Mouse (Mus musculus): ENCODE measurements around the gene Cox8b. TPM values are rescaled to one million over a fixed set of nuclear protein-coding genes. Genes with fewer than 3 reads are reported as not detected.

Gene Cox8b
- polyA plus RNA-seq, 1 experiment from 2014 or later = not detected

DNA sequence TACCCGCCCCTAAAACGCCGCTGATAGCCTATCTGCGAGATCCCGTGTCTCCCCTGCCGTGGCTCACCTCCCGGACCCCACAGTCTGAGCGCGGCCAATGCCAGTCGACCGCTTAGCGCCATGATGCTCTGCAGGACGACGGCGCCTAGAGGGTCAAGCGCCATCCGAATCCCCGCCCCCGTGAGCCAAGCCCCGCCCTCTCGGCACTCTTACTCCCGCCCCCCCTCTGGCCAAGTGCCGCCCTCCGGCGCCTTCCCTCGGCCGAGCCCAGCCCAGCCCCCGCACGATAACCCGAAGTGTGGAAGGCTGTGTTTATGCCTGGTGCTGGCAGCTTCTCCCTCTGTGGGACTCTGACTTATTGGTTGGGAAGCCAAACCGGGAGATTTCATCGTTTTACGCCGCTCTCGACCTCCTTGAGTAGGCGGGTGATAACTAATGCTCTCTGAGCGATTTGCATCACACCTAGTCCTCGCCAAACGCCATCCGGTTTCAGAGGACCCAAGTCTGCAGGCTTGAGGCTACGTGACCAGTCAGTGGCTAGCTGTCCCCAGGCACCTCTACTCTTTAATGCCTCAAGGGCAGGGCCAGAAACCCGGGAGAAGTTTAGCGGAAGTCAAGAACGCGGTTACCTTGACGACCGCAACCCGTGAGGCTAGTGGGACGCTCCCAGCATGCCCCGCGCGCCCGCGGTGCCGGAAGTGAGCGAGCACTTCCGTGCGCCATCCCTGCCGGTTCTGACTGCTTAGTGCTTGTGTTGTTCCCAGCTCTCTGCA is 18.4 kb downstream of the Cox8b start, which contains the start of the genes Psmd13 and Sirt3:
Gene Psmd13 (plus strand): TSS at position 273 of the 773 bp plus-strand sequence.
Gene Sirt3 (minus strand): TSS at position 614 of the 773 bp plus-strand sequence.
- ATAC-seq (ENCODE audit: low FRiP score) = peak; percentile 96
- peaks cover 17% of the 10 kb centered on the region for H3K4me1 ChIP-seq
- WGBS = under 1% methylated on average over 57 of the region's 59 CpGs
- no peaks in the 10 kb centered on the region for H3K27me3 ChIP-seq
- H3K27ac ChIP-seq = peak within 1 kb of the TSS; percentile 84
- H3K36me3 ChIP-seq (replicated peaks) = peaks cover 21% of the 10 kb centered on the region
- H3K9ac ChIP-seq = peak within 1 kb of the TSS; percentile 83
- H3K4me3 ChIP-seq (replicated peaks) = peak within 1 kb of the TSS; percentile 95
- peak within 1 kb of the TSS; percentile 66 for H3K4me2 ChIP-seq
- H3K9me3 ChIP-seq = no peaks in the 10 kb centered on the region

DNA sequence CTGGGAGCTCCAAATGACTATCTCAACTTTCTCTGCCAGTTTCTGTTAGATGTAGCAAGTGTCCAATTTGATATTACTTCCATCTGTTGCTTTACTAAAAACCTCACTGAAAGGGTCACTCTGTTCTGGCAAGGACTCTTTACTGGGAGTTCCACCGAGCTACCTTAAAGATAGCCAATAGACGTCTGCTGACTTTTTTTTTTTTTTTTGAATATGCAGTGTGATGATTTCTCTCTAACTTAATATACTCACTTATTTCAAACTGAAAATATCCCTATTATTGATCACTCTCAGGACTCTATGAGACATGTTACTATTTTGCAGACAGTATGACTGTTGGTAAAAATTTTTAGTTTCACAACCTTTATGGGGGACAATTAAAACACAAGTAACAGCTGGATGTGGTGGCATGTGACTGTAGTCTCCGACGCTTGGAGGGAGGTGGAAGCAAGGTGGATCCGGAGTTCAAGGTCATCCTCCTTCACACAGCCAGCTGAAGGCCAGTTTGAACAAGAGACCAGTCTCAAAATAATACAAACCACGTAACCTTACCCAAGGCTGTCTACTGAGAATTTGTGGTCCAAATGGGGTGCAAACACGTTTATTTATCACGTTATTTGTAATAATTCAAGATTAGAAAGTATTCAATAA is 19.3 kb downstream of the Cox8b start:
- H3K36me3 ChIP-seq (replicated peaks) = peaks cover 20% of the 10 kb centered on the region
- 32% methylated on average over 8 of the region's 8 CpGs for WGBS
- H3K27ac ChIP-seq = no peak overlapping the region
- H3K4me1 ChIP-seq = peaks cover 17% of the 10 kb centered on the region
- no peaks in the 10 kb centered on the region for H3K9me3 ChIP-seq
- H3K4me2 ChIP-seq = peak overlapping the region; percentile 66
- H3K27me3 ChIP-seq = no peaks in the 10 kb centered on the region
- H3K9ac ChIP-seq = peak overlapping the region; percentile 83
- peak overlapping the region; percentile 95 for H3K4me3 ChIP-seq (replicated peaks)
- no peak for ATAC-seq (ENCODE audit: low FRiP score)

DNA sequence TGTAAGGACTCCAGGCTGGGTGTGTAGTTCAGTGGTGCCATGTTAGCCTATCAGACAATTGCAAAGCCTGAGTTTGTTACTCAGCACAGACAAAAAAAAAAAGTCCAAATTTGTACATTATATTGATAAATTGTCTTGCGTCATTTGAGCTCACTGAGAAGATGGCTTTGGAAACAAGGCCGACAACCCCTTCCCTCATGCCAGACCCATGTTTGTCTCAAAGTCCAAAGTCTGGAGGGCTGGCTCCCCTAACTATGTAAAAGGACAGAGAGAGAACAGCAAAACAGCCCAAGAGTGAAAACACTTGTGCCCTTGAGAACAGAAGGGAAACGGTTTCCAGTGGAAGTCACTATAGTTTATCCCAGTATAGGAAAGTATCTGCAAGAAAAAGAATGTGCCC is 19.8 kb downstream of the Cox8b start:
- no peaks in the 10 kb centered on the region for H3K27me3 ChIP-seq
- H3K9me3 ChIP-seq = no peaks in the 10 kb centered on the region
- H3K4me3 ChIP-seq (replicated peaks) = no peak overlapping the region
- no peak overlapping the region for H3K9ac ChIP-seq
- peaks cover 22% of the 10 kb centered on the region for H3K36me3 ChIP-seq (replicated peaks)
- ATAC-seq (ENCODE audit: low FRiP score) = no peak
- H3K4me1 ChIP-seq = peaks cover 17% of the 10 kb centered on the region
- WGBS = 91% methylated on average over 3 of the region's 3 CpGs
- H3K27ac ChIP-seq = no peak overlapping the region
- peak overlapping the region; percentile 66; the same call in 1 of the 2 replicates for H3K4me2 ChIP-seq

DNA sequence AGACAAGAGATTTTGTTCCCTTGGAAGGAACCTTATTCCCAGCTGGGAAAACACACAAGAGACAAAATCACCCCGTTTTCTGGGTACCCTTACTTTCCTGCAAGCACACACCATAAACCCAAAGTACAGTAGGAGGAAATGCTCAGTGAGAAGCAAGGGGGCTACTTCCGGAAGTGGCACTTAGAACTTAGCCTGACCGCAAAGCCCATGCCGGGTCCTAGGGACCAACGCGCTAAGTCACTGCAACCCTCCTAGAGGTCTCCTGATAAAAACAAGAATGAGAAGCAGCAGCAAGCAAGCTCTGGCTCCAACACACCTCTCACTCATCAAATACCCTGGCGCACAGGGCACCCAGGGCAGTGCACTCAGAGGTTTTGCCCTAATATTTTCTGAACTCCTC is 20.9 kb downstream of the Cox8b start:
- H3K36me3 ChIP-seq (replicated peaks) = peaks cover 30% of the 10 kb centered on the region
- no peak overlapping the region for H3K27ac ChIP-seq
- peaks cover 17% of the 10 kb centered on the region for H3K4me1 ChIP-seq
- no peak for ATAC-seq (ENCODE audit: low FRiP score)
- H3K4me2 ChIP-seq = no peak overlapping the region
- H3K4me3 ChIP-seq (replicated peaks) = no peak overlapping the region
- H3K9ac ChIP-seq = no peak overlapping the region
- H3K9me3 ChIP-seq = no peaks in the 10 kb centered on the region
- H3K27me3 ChIP-seq = no peaks in the 10 kb centered on the region
- 92% methylated on average over 7 of the region's 7 CpGs for WGBS

DNA sequence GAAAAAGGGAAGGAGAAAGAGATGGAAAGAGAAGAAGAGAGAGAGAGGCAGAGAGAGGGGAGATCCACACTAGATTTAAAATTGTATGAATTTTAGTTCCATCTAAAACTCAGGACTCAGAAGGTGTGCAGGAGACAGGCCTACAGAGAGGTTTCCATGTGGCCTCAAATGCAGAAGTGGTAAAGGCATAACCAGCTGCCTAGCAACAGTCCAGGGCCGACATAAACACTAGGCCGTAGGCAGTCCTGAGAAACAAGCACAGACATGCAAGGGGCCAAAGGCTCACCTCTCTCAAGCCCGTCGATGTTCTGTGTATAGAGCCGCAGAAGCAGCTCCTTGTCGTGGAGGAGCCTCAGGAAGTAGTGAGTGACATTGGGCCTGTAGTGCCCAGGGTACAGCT is 22.9 kb downstream of the Cox8b start:
- no peak overlapping the region for H3K4me2 ChIP-seq
- ATAC-seq (ENCODE audit: low FRiP score) = no peak
- H3K9ac ChIP-seq = no peak overlapping the region; the same call in 1 of the 2 replicates
- H3K27me3 ChIP-seq = no peaks in the 10 kb centered on the region
- H3K27ac ChIP-seq = no peak overlapping the region
- peaks cover 7% of the 10 kb centered on the region for H3K4me1 ChIP-seq
- H3K36me3 ChIP-seq (replicated peaks) = peaks cover 33% of the 10 kb centered on the region
- no peak overlapping the region for H3K4me3 ChIP-seq (replicated peaks)
- H3K9me3 ChIP-seq = no peaks in the 10 kb centered on the region
- WGBS = 92% methylated on average over 6 of the region's 6 CpGs

DNA sequence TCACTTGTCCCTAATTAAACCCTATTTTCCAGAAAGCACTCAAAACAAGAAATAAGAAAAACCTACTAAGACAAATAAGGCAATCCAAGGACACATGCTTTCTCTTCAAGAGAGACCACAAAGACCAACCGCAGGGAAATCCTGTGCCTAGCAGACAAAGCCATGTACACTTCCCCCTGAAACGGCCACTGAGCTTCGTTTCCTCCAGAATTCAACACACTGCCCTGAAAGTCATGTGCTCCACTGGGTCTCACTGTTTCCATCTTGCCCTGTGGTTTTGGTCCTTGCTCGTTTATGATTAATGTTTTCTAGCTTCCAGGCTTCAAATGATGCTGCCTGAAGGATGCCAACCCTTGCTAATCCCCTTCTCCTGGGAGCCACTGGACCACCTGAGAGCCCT is 26.0 kb downstream of the Cox8b start:
- Histone ChIP-seq H3K36me3 (replicated peaks) (peaks cover 39% of the 10 kb centered on the region), H3K4me3 (replicated peaks) (no peak overlapping the region), H3K4me2 (no peak overlapping the region), H3K27me3 (no peaks in the 10 kb centered on the region), H3K4me1 (no peaks in the 10 kb centered on the region), H3K9me3 (no peaks in the 10 kb centered on the region), H3K27ac (no peak overlapping the region), H3K9ac (no peak overlapping the region)
- no peak for ATAC-seq (ENCODE audit: low FRiP score)
- 87% methylated on average over 4 of the region's 4 CpGs for WGBS

DNA sequence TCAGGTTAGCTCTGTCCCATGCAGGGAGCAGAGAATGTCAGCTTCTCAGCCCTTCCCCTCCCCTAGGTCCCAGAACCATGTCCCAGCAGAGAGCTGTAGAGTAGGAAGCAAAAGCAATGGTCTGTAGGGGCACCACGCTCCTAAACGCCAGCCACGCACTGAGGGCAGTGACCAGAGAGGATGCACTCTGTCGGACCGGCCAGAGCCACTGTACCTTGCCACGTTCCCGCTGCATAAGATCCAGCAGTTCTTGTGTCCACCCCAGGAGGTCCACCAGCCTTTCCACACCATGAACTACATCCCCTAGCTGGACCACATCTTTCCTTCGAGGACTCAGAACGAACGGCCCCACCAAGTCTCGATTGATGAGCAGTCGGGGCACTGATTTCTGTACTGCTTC is 35.5 kb downstream of the Cox8b start:
- WGBS = 95% methylated on average over 12 of the region's 12 CpGs
- no peak overlapping the region for H3K9ac ChIP-seq
- H3K27me3 ChIP-seq = no peaks in the 10 kb centered on the region
- 0 out of 2 replicates have a peak, but pooled peaks cover under 1% of the 10 kb centered on the region for H3K4me1 ChIP-seq
- no peaks in the 10 kb centered on the region for H3K9me3 ChIP-seq
- no peak overlapping the region for H3K4me2 ChIP-seq
- H3K4me3 ChIP-seq (replicated peaks) = no peak overlapping the region
- H3K36me3 ChIP-seq (replicated peaks) = peaks cover 65% of the 10 kb centered on the region
- ATAC-seq (ENCODE audit: low FRiP score) = no peak
- no peak overlapping the region for H3K27ac ChIP-seq

DNA sequence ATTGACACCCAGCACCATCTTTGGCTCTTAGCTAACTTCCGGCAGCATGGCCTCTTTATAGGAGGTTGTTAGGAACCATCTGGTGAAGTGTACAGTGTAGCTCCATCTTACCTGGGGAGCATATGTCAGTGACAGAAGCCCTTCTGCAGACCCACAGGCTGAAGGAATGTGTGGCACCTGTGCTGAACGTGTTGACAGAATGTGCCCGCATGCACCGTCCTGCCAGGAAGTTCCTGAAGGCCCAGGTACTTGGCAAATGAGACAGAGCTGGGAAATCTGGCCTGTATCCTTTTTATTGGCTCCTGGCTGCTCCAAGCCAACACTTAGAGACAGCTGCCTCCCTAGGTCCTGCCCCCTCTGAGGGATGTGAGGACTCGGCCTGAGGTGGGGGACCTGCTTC is 39.5 kb downstream of the Cox8b start:
- peaks cover 22% of the 10 kb centered on the region for H3K4me1 ChIP-seq
- no peak overlapping the region for H3K4me2 ChIP-seq
- 94% methylated on average over 5 of the region's 5 CpGs for WGBS
- H3K27ac ChIP-seq = no peak overlapping the region
- H3K9me3 ChIP-seq = no peaks in the 10 kb centered on the region
- ATAC-seq (ENCODE audit: low FRiP score) = no peak
- peaks cover 63% of the 10 kb centered on the region for H3K36me3 ChIP-seq (replicated peaks)
- H3K27me3 ChIP-seq = no peaks in the 10 kb centered on the region
- no peak overlapping the region for H3K4me3 ChIP-seq (replicated peaks)
- no peak overlapping the region for H3K9ac ChIP-seq

DNA sequence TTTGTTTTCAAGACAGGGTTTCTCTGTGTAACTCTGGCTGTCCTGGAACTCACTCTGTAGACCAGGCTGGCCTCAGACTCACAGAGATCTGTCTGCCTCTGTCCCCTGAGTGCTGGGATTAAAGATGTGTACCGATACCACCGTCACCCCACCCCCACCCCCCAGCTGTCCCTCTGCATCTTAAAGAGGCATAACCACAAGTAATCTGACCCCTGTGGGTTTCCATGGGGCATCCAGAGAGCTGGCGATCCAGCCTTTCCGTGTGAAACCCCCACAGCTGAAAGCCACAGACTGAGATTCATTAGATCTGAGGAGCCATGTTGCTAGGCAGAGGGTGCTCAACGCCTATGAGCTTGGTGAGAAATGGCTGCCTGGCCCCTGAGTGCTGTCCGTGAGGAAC is 40.2 kb downstream of the Cox8b start:
- no peak for ATAC-seq (ENCODE audit: low FRiP score)
- no peak overlapping the region for H3K9ac ChIP-seq

DNA sequence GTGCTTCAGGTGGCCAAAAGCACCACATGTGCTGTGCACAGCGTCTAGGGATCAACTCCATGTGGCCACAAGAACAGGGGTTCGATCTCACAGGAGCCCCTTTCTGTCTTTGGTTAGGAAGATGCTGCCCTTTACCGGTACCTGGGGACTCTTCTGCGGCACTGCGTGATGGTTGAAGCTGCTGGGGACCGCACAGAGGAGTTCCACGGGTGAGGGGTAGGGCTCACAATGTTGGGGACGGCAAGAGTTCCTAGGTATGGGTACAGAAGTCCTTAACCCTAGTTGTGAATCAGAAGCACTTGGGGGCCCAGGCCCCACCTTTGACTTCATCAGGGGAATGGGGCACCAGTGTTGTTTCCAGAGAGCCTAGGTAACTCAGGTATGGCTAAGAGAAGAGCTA is 41.5 kb downstream of the Cox8b start:
- Histone ChIP-seq H3K4me1 (peaks cover 32% of the 10 kb centered on the region), H3K9me3 (no peaks in the 10 kb centered on the region), H3K36me3 (replicated peaks) (peaks cover 60% of the 10 kb centered on the region), H3K27ac (no peak overlapping the region), H3K4me2 (peak overlapping the region; percentile 97), H3K9ac (no peak overlapping the region), H3K27me3 (no peaks in the 10 kb centered on the region), H3K4me3 (replicated peaks) (0 out of 2 replicates have a peak overlapping the region, but pooled peaks have one; percentile 78)
- 94% methylated on average over 8 of the region's 8 CpGs for WGBS
- no peak for ATAC-seq (ENCODE audit: low FRiP score)

More for the DNA sequence above, 40.2 kb downstream of the Cox8b start:
- Histone ChIP-seq H3K4me2 (no peak overlapping the region), H3K36me3 (replicated peaks) (peaks cover 62% of the 10 kb centered on the region), H3K4me3 (replicated peaks) (no peak overlapping the region), H3K27ac (no peak overlapping the region), H3K9me3 (no peaks in the 10 kb centered on the region), H3K4me1 (peaks cover 29% of the 10 kb centered on the region), H3K27me3 (no peaks in the 10 kb centered on the region)
- 81% methylated on average over 6 of the region's 6 CpGs for WGBS

DNA sequence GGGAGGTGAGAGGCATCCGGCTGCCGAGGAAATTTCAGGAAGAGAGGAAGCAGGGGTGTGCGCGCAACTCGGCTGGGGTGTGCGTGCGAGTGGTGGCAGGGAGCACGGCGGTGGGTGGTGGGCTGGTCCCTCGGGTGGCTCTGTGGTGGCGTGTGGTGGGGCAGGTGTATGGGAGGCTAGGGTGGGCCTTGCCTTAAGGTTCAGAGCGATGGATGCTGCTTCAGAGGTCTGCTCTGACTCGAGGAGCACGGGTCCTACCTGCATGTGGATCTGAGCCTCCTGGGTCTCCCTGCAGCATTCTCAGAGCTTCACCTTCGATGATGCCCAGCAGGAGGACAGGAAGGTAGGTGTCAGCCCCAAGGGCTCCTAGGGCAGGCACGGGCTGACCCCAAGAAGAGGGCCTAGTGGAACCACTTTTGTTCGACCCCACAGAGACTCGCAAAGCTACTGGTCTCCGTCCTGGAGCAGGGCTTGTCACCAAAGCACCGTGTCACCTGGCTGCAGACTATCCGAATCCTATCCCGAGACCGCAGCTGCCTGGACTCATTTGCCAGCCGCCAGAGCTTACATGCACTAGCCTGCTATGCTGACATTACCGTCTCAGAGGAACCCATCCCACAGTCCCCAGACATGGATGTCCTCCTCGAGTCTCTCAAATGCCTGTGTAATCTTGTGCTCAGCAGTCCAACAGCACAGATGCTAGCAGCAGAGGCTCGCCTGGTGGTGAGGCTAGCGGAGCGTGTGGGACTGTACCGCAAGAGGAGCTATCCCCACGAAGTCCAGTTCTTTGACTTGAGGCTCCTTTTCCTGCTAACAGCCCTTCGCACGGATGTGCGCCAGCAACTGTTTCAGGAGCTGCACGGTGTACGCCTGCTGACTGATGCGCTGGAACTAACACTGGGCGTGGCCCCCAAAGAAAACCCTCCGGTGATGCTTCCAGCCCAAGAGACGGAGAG is 42.4 kb downstream of the Cox8b start, which contains the start of gene Bet1l:
Gene Bet1l (minus strand): TSS at position 28 of the 956 bp plus-strand sequence.
- H3K4me2 ChIP-seq = peak within 1 kb of the TSS; percentile 97
- no peaks in the 10 kb centered on the region for H3K27me3 ChIP-seq
- 39% methylated on average over 40 of the region's 40 CpGs for WGBS
- peak within 1 kb of the TSS; percentile 78 for H3K4me3 ChIP-seq (replicated peaks)
- H3K9ac ChIP-seq = peak within 1 kb of the TSS; percentile 90
- peak; percentile 57 for ATAC-seq (ENCODE audit: low FRiP score)
- peak within 1 kb of the TSS; percentile 89 for H3K27ac ChIP-seq
- peaks cover 32% of the 10 kb centered on the region for H3K4me1 ChIP-seq
- H3K36me3 ChIP-seq (replicated peaks) = peaks cover 60% of the 10 kb centered on the region
- H3K9me3 ChIP-seq = no peaks in the 10 kb centered on the region

Data from forebrain, embryonic 12.5 days (tissue).